Mouse (Mus musculus) heart, postnatal 0 days (tissue): ENCODE measurements at regions not wholly inside any gene's neighbourhood (a gene's known extent, or its start where the extent isn't known, plus 50 kb on each side); places are given as distances from the start of the nearest gene placed in this dataset.

ENCODE experiments used
- CTCF ChIP-seq: IDR thresholded peaks from 2 replicates; pipeline ENCODE4 v1.5.1; 2016; ENCODE audit warnings: antibody characterized with exemption, control low read depth, low read depth
- EP300 ChIP-seq: IDR thresholded peaks from 2 replicates; pipeline ENCODE4 v1.6.1; 2016; ENCODE audit warnings: antibody characterized with exemption, low read depth

GRCm38 (mm10) chr15:97619764-97620163 is 85.9 kb downstream of the Rpap3 start:
- no peak for TF ChIP-seq CTCF
- no peak for TF ChIP-seq EP300
